Mouse (Mus musculus): ENCODE results near the gene Tspan4. TPM values are rescaled to one million over a fixed set of nuclear protein-coding genes. Genes with fewer than 3 reads are reported as not detected.
A peak's percentile ranks its signal among the peaks of the same experiment; 100 is the strongest.

The Tspan4 gene
- total RNA-seq (2021), result 10 to 100 TPM; 49.6 to 61.3 TPM
- long read RNA-seq, experiment 1, transcript Tspan4-202 (8 exons, 1,281 nt), result minor isoform, 6 of 46 reads
- long read RNA-seq, experiment 1, transcript Tspan4-201 (8 exons, 1,466 nt), result major isoform, 34 of 46 reads
- long read RNA-seq, experiment 1, partial matches to known transcripts, result 3 of 46 reads
- long read RNA-seq, experiment 1, other reads (novel, unspliced or antisense), result 3 of 46 reads
- long read RNA-seq, experiment 2, transcript Tspan4-201 (8 exons, 1,466 nt), result major isoform, 56 of 106 reads
- long read RNA-seq, experiment 2, transcript Tspan4-202 (8 exons, 1,281 nt), result minor isoform, 32 of 106 reads
- long read RNA-seq, experiment 2, partial matches to known transcripts, result 8 of 106 reads
- long read RNA-seq, experiment 2, other reads (novel, unspliced or antisense), result 10 of 106 reads

DNA sequence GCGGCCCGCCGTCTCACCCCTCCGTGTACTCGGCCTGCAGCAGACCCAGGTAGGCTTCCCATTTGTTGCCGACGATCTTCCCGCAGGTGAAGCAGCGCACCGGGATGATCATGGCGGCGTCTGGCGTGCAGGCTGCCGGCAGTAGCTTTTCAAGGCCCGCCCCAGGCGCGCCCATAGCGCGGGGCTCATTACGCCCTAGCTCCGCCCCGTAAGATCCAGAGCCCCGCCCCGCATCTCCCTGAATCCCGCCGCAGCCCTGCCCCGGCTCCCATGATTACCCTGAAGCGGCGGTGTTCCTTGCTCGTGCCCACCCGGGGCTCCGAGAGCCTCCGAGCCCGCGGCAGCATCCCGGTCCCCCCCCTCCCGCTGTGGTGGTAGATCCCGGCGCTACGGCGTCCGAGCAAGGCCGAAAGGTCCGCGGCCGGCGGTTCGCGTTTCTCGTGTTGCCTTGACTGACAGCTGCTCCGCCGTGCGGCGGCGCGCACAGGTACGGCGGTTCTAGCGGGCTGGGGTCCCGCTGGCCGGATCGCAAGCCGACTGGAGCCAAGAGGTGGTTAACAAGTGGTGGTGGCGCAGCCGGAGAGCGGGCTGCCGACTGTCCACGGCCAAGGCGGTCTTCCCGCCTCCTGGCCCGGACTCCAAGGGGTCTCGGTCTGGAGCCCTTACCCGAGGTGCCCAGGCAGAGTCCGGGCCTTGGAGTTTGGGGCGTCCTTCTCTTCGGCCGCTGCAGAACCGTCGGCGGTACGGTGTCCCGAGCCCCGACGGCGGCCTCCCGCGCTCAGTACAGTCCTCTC, at the start of gene Tspan4, which contains the start of gene Polr2l:
TSS of gene Tspan4 (plus strand) at position 230 of the 794 bp plus-strand sequence.
TSS of gene Polr2l (minus strand) at position 122 of the 794 bp plus-strand sequence.
- DNase-seq (ENCODE audit: low spot score in 2 of 2), result peak; percentile 81 to 86

DNA sequence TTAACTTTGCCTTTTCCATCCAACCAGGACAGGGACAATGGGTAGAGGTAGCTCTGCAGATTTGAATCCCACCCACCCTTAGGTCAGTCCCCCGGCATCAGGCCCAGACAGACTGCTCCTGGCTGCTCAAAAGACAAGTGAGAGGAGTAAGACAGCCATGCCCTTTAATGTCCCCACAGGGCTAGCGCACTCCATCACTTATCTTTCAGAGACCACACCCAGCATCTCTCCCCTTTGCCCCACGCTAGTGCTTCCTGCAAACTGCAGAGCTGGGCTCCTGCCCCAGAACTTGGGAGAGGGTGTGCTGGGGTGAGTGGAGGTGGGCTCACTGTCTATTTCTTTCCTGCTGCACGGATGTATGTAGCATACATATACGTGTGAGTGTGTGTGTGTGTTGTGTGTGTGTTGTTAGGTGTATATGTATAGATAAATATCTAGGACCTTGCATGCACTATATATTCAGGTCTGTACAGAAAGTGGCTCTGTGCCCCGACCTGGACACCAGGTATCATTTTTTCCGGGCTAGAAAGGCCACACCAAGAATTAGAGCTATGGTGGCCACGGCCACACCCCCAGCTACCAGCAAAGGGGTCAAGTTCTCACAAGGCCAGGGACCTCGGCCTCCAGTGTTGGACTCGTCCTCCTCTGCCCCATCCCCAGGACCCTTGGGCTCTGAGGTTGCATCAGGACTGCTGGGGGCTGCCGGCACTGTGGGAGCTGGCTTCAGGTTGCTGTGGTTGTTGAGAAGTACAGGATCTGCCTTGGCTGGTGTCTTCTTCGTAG, 47.9 kb upstream of the Tspan4 start:
- no peak for DNase-seq (ENCODE audit: low spot score in 2 of 2)

DNA sequence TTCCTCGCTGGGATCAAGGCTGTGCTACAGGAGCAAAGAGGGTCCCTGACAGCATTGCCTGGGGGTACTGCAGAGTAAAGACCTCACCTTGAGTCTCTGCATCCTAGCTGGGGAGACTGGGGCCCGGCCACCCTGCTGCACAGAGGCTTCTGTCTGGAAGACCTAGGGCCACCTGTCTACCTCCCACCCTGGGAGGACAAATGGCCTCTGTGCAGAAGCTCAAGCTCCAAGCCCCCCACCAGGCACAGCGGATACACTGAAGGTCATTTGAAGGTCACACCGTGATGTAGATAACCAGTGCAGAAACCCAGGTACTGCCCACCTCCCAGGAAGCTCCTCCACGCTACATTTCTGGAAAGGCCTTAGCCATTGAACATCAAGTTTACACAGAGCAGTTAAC, 46.3 kb upstream of the Tspan4 start:
- DNase-seq (ENCODE audit: low spot score in 2 of 2), result no peak

DNA sequence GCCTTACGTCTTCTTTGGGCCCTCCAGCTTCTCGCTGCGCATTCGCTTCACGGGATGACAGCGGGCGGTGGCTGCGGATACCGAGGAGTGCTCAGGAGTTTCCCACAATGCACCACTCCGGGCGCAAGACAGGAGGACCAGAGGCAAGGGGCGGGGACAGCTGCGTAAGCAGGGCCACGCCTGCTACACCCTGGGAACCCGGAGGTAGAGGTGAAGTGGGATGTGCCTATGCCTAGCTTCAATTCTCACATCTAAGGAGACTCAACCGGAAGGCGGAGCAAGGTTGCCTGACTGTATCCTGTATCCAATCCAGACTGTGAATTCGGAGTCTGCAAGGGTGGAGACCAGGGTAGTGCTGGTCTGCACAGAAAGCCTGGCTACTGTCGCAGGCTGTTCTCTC, 45.7 kb upstream of the Tspan4 start, which contains the start of gene Cend1:
TSS of gene Cend1 (minus strand) at position 182 of the 400 bp plus-strand sequence.
- DNase-seq (ENCODE audit: low spot score in 2 of 2), result no peak

DNA sequence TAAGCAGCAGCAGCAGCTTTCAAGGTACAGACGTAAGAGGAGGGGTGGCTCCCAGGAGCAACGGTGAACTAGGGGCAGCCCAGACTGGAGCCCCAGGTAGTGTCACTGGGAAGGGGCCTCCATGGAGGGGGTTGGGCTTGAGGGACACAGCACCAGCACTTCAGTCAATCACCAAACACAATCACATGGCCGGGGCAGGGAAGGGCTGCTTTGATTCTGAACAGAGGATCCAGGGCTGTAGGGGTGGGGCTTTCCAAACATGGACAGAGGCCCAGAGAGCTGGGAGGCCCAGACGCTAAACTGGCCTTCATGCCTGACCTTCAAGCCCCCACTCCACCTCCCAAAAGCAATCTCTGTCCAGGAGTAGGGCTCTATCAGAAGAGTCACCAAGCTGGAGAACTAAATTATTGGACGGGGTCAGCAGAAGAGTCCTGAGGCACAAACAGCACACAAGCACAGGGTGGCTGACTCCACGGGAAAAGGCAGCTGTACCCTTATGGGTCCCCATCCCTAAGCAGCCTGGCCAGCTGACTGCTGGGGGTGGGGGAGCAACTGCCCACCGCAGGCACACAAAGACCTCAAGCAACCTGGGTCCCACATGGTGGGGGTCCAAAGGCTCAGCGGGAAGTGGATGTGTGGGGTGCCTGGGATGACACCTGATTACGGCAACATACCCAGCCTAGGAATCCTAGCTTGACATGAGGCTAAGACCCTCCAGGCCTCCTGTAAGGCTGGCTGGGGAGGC, 45.0 kb upstream of the Tspan4 start:
- no peak for DNase-seq (ENCODE audit: low spot score in 2 of 2)

DNA sequence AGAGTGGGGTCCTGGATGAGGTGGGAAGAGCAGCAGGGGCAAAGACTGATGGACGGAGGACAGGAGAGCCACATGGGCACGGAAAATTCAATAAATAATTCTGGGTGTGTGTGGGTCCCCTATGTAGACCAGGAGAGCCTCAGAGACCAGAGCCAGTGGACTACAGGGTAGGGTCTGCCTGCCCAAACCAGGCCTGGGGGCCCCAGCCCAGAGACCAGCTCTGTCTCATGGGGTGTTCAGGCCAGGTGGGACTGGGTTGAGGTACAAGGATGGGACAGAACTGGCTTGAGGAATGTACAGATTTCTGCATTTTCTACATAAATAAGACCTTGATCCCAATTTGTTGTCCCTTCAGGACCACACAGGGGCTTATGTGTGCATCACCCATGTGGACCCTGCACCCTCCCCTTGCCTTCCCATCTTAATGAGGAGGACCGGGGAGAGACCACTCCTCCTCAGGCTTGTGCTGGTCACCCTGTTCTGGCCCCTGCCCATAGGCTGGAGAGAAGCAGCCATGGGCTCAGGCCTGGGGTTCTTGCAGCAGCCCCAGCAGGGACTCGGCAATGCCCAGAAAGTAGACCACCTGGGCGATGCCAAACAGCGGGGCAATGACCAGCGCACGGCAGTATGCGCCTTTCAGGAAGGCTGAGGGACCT, 44.3 kb upstream of the Tspan4 start:
- DNase-seq (ENCODE audit: low spot score in 2 of 2), result no peak

DNA sequence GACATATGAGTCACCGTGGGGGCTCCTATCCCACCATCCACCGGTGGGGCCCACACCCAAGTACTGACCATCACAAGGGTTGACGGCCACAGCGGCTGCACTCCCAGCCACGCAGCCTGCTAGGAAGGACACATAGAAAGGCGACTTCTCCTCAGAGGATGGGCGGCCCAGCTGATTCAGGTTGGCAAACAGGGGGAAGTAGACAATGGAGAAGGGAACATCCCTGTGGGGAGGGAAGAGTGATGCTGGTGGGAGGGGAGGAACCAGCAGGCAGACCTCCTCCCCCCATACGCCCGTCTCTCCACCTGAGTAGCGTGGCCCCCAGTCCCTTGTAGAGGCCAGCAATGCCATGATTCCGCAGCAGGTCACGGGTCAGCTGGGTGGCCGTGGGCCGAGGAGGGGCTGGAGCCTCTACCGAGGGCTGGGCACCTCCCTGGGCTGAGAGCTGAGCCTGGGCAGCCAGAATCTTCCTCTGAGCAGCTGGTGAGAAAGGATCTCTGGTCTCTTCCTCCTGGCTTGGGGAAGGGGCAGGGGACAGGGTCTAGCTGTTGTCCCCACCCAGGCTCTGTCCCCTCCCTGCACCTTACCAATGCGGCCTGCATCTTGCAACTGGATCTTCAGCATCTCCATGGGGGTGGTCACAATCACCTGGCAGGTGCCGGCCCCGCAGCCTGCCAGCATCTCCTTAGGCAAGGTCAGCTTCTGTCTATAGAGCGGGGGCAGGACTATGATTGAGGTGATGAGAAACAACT, 43.4 kb upstream of the Tspan4 start:
- no peak for DNase-seq (ENCODE audit: low spot score in 2 of 2)

DNA sequence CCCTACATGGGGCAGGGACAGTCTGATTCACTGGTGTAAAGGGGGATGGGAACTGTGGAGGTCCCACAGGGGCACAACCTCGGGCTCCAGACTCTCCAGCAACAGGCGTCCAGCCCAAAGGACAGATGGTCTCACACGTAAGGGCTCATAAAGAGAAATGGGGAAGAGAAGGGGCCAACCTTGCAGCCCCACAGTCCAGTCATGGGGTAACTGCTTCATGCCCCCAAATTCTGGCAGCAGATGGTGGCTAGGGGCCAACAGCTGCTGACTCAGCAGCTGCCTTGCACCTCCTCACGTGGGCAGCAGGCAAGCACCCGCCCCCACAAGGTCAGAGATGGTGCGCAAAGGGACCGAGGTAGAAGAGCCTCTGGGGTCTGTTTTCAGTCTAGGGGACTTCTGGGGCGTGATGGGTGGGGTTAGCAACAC, 42.8 kb upstream of the Tspan4 start:
- peak; percentile 66 to 74 for DNase-seq (ENCODE audit: low spot score in 2 of 2)

DNA sequence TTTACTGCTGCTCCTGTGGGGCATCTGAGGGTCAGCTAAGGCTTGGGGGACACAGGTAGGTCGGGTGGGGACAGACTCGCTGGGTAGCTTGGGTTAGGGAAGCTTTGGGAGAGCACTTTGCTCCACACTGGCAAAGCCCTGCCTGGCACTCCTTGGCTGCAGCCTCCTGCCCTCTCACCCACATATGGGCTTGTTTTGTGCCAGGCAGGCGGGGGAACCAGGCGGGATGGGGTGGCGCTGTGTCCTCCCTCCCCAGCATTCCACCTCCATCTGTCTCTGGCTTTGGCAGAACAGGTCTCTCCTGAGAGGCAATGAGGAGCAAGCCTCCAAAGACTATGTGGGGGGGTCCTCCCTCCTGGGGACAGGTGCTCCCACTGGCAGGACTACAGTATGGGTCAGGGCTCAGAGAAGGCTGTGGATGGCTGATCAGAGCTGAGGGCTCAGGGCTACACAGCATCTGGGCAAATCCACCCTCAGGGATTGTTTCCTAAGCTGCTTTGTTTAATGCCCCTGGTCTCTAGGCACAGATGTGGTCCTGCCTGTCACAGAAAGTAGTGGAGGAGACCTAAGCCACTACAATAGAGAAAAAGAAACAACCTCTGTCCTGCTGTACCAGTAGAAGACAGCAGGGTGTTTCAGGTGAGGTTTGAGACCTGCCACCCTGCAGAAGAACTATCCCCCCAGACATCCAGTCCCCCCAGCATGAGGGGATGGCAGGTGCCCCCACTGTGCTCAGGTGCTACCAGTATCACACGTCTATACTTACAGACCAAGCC, 42.1 kb upstream of the Tspan4 start:
- DNase-seq (ENCODE audit: low spot score in 2 of 2), result peak in 1 of 2 experiments; percentile 66

DNA sequence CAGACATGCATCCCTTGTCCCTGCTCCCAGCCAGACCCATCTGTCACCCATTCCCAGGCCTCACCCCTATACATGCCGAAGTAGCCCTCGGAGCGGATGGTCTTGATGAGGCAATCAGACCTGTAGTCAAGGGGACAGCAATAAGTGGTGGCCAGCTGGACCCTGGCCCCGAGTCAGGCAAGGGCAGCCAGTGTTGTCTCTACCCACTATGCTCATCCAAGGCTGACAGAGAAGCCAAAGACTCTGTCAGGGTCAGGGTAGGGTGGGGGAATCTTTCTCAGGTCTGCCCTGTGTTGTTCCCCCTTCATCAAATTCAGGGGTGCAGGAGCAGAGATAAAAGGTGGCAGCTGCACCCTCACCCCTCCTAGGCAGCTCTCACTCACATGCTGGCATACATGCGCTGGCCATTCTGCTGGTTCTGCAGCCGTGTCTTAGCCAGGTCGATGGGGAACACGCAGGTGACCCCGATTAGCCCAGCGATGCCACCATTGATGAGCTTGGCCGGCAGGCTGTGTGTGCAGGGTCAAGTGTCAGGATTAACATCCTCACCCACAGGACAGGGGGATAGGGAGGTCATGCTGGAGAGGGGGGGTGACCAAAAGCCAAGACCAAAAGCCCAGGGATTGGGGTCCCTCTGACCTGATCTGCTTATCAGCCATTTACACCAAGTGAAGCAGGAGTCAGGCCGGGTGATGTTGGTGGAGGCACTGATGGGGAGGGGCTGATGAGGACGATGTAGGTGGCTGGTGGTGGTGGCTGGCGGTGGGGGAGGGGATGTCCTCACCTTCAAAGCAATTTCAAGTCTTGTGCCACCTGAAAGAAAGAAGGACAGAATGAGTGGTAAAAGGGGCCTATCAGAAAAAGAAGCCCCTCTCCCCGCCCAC, 41.3 kb upstream of the Tspan4 start:
- no peak for DNase-seq (ENCODE audit: low spot score in 2 of 2)

DNA sequence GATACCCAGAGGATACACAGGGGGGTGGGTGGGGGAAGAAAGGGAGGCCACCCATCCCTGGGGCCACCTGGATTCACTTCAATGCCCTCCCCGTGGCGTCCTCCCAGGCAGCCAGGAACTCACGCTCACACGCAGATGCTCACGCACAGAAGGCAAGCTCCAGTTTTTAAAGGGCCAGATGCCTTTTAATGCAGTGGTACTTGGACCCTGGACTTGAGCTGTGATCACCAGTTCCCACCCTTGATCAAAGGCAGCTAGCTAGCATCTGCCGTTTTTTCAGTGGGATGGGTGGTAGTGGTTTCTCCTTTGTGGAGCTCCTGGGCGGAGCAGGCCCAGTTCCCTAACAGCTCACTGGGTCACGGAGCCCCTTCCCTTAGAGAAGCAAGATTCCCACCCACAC, 40.6 kb upstream of the Tspan4 start:
- DNase-seq (ENCODE audit: low spot score in 2 of 2), result no peak

DNA sequence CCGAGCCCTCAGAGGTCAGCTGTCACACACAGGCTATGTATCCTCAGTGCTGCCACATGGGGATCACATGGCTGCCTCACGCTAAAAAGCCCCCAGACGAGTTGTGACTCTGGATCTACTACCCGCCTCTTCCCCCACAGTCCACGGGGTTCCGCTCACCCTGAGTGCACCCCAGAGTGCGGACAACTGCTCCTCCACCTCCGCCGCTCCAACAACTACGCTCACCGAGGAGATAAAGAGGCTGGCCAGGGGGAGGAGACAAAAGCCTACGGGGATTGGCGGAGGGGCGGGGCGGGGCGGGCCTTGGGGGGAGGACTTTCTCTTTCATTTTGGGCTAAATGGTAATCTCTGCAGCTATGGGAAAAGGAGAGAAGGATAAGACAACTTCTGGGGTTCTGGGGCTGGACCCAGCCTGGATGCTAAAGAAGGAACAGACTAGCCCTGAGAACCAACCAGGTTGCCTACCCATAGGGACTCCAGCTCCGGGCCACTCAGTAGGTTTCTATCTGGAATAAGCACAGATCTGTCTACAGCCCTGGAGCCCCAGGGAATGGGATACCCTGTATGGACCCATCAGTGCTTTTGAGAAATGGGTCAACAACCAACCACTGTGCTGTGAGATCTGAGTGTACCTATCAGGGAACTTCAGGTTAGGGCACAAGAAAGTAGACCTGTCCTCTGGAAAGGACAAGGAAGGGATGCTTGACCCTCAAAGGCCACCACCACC, 39.7 kb upstream of the Tspan4 start:
- DNase-seq (ENCODE audit: low spot score in 2 of 2), result peak; percentile 69 to 71

DNA sequence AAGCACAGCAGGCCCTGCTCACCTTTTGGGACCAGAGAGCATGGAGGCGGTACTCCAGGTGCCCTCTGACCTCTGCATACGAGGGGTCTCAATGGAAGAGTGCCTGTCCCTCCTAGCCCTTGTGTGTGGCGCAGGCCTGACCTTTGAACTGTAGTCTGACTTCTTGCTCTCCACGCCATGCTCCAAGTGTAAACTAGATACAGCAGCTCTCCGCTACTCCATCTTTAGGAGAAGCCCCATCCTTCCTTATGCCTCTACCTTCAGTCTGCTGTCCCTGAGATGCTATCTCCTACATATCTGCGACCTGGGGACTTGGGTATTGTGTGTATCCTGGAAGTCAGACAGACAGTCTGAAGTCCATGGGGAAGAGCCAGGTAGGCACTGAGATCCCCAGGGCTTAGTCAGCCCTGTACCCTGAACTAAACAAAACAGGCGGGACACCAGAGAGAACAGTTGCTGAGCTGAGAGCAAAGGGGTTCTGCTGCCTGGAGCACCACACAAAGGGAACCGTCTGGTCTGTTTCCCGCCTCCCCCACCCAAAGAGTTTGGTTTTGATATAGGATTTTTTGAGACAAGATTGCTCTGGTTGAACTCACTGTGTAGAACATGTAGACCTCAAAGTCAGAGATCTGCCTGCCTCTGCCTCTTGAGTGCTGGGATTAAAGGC, 39.1 kb upstream of the Tspan4 start:
- DNase-seq (ENCODE audit: low spot score in 2 of 2), result no peak

DNA sequence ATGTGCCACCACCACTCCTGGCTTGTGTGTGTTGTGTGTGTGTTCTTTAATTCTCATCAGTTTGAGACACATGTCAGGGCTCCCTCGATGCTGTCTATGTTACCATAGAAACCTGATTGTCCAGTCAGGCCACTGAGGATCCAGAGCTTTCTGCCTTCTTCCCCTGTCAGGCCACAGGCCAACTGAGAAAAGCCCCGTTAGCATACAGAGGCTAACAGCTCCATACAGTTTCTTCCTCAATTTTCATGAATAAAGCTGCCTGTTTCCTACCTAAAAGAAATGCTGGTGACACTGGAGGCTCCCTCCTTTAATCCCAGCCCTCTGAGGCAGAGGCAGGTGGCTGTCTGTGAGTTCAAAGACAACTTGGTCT, 38.5 kb upstream of the Tspan4 start:
- DNase-seq (ENCODE audit: low spot score in 2 of 2), result no peak

DNA sequence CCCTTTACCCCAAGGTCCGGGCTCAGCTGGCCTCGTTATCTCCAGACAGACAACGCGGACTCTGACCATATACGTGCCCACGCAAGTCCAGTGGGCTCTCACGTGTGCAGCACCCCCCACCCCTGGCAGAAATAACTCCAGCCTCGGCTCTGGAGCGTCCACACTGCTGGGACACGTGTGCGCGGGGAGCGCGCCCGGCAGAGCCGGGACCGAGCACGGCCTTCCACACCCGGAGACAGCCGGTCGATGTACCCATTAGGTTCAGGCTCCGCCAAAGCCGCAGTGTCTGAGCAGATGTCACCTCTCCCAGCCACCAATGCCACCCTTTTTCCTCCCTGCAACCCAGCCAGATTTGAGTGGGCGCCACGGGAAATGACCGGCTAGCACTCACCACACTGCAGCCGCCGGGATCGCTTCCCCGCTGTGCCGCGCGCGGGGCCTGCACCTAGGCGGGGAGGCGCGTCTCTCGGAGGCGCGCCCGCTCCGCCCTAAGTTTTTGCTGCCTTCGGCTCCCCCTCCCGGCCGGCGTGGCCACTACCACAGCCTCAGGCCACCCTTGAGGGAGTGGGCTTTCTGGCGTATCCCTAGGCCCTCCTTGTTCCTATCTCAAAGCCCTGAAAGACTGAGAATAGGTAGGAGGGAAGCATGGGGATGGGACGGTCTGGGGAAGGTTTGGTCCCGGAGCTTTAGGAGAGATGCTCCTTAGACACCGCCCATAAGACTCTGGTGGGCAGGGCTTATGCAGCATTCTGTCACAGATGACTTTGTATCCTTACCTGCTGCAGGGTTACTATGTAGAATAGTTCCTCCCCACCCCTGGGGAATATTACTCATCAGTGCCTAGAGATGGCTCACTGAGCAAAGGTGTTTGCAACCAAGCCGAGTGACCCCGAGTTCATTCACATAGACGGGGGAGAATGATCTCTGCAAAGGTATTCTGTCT, 37.6 kb upstream of the Tspan4 start, which contains the start of gene Slc25a22:
TSS of gene Slc25a22 (minus strand) at position 715 of the 943 bp plus-strand sequence.
- DNase-seq (ENCODE audit: low spot score in 2 of 2), result peak; percentile 82 to 85

All from adrenal gland, adult 18-20 months (tissue).